Mouse (Mus musculus): Measurements from ENCODE around the gene Olfr1132.
"Not testable (repeated sequence)": the region's sequence is repeated elsewhere in the genome, so short reads cannot be mapped to it uniquely, and the experiment has no call there.

Gene Olfr1132

DNA sequence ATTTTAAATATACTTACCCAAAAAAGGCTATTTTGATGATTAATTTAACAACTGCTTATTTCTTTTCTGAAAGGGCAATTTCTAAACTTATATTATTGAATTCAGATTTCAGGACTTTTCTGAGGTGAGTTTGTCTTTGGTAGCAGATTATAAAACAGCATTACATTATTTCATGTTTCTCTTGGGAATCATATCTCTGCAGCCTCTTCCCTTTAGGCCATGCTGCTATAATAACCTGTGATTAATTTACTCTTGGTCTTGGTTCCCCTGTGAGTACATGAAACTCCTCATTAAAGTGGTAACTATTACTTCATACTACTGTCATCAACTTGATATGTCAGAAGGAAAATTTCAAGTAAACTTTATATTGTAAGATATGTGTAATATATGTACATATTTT, at the start of gene Olfr1132:
Gene Olfr1132 (minus strand): TSS at position 101 of the 400 bp plus-strand sequence.
- DNase-seq, result no peak

DNA sequence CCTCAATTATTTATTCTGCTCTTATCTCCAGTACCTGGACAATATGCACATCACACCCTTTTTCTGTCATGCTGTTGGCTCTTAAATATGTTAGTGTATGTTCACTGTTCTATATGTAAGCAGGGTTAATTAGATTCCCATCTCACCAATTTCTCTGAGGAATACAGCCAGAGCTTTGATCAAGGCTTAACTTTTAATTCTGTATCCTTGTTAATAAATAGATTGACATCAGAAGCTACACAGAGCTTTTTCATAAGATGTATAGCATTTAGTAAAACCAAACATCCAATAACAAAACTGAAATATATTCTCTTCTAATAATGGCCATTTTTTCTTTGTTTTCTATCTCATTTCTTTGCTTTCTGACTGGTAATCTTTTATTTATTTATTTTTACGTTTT, 36.2 kb upstream of the Olfr1132 start, which contains the start of gene Olfr1135:
Gene Olfr1135 (minus strand): TSS at position 101 of the 400 bp plus-strand sequence.
- no peak for DNase-seq

DNA sequence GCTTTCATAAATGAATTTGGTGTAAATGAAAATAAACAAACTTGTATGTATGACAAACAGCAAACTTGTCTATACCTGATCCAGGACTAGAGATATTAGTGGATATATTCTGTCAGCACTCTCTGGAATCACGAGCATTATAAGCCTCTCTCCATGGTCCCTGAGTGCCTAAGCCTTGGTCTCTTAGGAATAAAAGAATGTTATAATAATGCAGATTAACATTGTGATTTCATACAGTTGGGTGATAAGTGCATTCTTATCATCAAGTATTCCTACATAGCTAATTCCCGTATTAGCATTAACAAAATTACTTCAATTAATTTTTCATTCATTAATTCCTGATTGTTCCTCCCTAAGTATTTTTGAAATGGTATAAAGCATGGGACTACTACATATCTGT, 21.0 kb upstream of the Olfr1132 start, which contains the start of gene Olfr1134:
Gene Olfr1134 (minus strand): TSS at position 101 of the 400 bp plus-strand sequence.
- no peak for DNase-seq

DNA sequence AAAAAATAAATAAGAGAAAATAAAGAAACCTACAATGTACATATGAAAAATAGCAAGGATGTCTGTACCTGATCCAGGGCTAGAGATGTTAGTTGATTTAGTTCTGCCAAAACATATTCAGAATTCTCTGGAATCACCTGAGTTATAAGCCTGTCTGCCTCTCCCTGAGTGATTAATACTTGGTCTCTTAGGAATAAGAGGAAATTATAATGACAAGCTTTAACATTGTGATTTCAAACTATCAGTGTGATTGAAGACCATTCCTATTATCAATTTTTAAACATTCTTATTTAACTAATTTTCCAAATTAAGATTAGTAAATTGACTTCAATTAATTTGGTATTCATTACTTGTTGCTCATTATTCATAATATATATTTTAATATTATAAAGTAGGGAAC, 9.9 kb upstream of the Olfr1132 start, which contains the start of gene Olfr1133:
Gene Olfr1133 (minus strand): TSS at position 101 of the 400 bp plus-strand sequence.
- DNase-seq, result no peak

- no peak for DNase-seq
Measured at GRCm38 (mm10) chr2:87642441-87642840, 5.1 kb upstream of the Olfr1132 start.

DNA sequence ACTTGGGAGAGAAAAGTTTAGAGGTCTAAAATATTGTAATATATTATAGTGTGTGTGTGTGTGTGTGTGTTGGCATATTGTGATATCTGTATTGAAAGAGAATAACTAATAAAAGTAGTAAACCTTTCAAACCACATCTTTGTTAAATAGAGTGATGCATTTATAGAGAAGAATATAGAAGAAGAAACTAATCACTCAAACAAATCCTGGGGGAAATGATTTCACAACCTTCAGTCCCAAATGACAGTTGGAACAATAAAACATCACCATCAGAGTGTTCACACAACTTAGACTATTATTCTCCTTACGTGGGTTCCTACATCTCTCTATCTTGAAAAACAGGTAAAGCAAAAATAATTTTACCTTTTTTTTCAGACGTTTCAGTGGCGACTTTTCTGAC, 10.5 kb downstream of the Olfr1132 start, which contains the start of gene Olfr1131:
Gene Olfr1131 (plus strand): TSS at position 301 of the 400 bp plus-strand sequence.
- no peak for DNase-seq

GRCm38 (mm10) chr2:87605912-87606311, 31.4 kb downstream of the Olfr1132 start, which contains the start of gene Olfr1130:
Olfr1130 (plus strand) TSS chr2:87606212.
- not testable (repeated sequence) for DNase-seq
